Mouse (Mus musculus): ENCODE data around the gene Zfpm1.

The Zfpm1 gene

DNA sequence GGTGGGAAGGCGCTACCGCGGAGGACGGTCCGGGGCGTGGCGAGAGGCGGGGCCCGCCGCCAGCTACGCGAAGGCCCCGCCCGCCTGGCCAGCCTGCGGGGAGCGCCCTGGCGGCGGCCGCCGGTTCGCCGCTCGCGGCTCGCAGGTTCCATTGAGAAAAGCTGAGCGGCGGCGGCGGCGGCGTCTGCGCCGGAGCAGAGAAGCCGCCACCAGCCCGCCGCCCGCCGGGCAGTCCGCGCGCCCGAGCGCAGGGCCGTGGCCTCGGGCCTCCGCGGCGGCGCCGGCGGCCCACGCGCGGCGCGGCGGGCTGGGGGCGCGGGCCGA, at the start of gene Zfpm1:
Gene Zfpm1, plus strand, starts transcription at position 107 of the 324 bp plus-strand sequence.
- DNase-seq (ENCODE audit: extremely low read depth, insufficient read length, low spot score), result no peak

DNA sequence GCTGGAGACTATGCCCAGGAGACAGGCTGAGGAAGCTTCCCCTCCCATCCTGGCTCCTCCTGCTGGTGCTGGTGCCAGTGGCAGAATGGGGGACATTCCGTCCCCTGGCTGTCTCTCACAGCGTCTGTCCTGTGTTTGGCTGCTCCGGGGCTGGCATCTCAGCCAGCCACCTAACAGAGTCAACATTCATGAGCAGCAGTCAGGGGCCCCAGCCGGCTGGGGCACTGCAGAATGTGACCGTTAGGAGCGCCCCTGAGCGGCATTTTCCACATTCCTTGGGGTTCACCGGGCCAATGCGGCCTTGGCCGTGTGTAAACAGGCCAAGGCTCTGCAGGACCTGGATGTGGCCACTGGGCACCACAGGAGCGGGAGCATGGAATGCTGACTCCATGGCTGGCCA, 47.9 kb upstream of the Zfpm1 start:
- DNase-seq (ENCODE audit: extremely low read depth, insufficient read length, low spot score), result peak; percentile 91

- DNase-seq (ENCODE audit: extremely low read depth, insufficient read length, low spot score), result no peak
Observed at GRCm38 (mm10) chr8:122236521-122236920, 45.4 kb upstream of the Zfpm1 start.

GRCm38 (mm10) chr8:122238225-122238624, 43.7 kb upstream of the Zfpm1 start:
- DNase-seq (ENCODE audit: extremely low read depth, insufficient read length, low spot score), result no peak

GRCm38 (mm10) chr8:122238731-122239130, 43.2 kb upstream of the Zfpm1 start:
- DNase-seq (ENCODE audit: extremely low read depth, insufficient read length, low spot score), result no peak

DNA sequence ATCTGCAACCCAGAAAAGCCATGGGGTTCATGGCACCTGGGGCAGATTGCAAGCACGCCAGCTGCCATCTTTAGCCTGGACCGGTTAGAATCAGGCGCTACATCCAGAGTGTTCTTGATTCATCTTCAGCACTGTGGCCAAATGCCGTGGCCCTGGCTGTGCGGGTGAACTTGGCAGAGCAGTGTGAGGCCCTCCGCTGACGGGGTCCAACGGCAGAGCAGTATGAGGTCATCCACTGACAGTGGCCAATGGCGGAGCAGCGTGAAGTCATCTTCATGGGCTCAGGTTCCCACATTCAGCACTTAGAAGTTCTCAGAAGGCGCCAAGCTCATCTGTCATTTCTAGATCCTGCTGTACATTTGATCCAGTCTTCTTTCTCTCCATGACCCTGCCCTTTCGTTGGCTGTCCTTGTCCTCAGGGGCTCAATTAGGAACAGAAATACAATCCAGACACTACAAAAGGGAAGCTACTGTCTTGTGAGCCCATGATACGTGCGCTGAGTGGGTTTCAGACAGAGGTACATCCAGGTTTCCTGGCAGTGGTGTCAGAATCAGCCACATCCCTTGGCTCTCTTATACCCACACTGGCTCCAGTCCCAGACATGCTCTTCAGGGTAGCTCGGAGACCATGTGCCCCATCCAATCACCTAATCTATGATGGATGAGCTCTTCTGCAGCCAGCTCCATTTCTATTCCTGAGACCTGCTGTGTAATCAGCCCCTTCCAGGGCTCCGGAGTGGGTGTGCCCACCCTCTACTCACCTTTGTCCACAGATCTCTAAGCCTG, 41.5 kb upstream of the Zfpm1 start:
- no peak for DNase-seq (ENCODE audit: extremely low read depth, insufficient read length, low spot score)

GRCm38 (mm10) chr8:122243310-122243709, 38.6 kb upstream of the Zfpm1 start:
- no peak for DNase-seq (ENCODE audit: extremely low read depth, insufficient read length, low spot score)

- DNase-seq (ENCODE audit: extremely low read depth, insufficient read length, low spot score), result no peak
Observed at GRCm38 (mm10) chr8:122245161-122245560, 36.8 kb upstream of the Zfpm1 start.

- DNase-seq (ENCODE audit: extremely low read depth, insufficient read length, low spot score), result no peak
Observed at GRCm38 (mm10) chr8:122246257-122247211, 35.4 kb upstream of the Zfpm1 start.

- DNase-seq (ENCODE audit: extremely low read depth, insufficient read length, low spot score), result no peak
Observed at GRCm38 (mm10) chr8:122251739-122252138, 30.2 kb upstream of the Zfpm1 start.

DNA sequence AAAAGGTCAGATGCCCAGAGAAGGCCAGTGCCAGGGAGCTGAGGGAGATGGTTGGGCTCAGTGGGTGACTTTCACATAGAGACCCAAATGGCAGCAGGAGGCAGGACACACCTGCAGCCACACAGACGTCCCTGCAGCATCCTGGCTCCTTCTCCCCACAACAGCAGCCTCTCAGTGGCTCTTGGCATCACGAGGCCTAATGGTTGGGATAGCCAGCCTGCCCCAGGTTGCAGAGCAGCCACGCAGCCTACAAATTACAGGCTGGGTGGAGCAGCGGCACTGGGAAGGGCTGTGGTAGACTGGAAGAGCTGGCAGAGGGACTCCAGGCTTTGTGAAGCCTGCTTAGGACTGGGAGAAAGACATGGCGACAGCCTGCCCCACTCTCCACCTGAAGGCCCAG, 29.6 kb upstream of the Zfpm1 start:
- no peak for DNase-seq (ENCODE audit: extremely low read depth, insufficient read length, low spot score)

DNA sequence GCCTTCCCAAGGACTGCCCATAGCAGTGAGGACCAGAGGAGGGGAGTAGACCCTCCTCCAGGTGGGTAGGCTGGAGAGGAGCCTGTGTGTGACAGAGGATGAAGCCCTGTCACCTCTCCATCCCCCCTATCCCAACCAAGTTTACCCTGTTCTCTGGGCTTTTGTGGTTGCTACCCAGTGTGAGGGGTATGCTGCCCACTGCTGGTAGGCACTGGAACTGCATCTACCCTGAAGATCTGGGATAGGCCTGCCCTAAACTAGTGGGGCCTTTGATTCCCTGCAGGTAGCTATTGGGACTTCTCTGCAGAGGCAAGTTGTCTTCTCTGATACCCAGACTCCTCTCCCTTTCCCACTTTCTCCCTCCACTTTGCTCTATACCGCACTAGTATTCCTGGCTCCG, 22.6 kb upstream of the Zfpm1 start:
- no peak for DNase-seq (ENCODE audit: extremely low read depth, insufficient read length, low spot score)

GRCm38 (mm10) chr8:122260755-122261154, 21.2 kb upstream of the Zfpm1 start:
- DNase-seq (ENCODE audit: extremely low read depth, insufficient read length, low spot score), result no peak

DNA sequence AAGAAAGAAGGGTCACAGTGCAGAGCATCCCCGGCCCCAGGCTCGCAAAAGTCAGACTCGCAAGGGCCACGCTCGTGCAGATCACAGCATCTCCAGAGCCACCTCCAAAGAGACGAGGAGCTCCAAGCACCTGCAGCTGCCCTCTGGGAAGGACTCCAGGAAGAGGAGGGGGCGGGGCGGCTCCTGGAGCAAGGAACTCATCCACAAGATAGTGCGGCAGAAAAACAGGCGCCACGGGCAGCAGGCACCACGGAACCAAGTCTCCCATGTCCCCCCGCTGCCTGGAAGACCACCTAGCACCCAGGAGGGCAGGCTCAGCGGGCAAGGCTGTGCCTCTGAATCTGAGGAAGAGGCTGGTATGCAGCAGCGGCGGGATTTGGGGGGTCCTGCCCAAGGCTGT, 19.1 kb upstream of the Zfpm1 start:
- DNase-seq (ENCODE audit: extremely low read depth, insufficient read length, low spot score), result no peak

- DNase-seq (ENCODE audit: extremely low read depth, insufficient read length, low spot score), result no peak
Observed at GRCm38 (mm10) chr8:122264243-122264642, 17.7 kb upstream of the Zfpm1 start.

- DNase-seq (ENCODE audit: extremely low read depth, insufficient read length, low spot score), result no peak
Observed at GRCm38 (mm10) chr8:122265522-122265921, 16.4 kb upstream of the Zfpm1 start.

DNA sequence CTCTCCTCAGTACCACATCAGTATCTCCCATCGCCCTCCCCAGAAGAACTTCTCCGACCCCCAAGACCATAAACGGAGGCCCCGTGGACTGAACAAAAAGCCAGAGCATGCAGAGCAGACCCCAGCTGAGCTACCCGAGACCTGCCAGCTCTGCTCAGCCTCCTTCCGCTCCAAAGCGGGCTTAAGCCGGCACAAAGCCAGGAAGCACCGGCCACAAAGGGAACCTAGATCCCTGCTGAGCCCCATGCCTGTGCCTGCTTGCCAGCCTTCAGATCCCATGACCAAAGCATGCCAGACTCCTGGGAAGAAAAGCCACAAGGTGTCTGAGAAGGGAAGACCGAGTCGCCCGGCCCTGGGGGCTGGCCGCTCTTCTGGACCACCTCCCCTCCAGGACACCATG, 15.1 kb upstream of the Zfpm1 start:
- no peak for DNase-seq (ENCODE audit: extremely low read depth, insufficient read length, low spot score)

- no peak for DNase-seq (ENCODE audit: extremely low read depth, insufficient read length, low spot score)
Observed at GRCm38 (mm10) chr8:122268861-122269260, 13.1 kb upstream of the Zfpm1 start.

GRCm38 (mm10) chr8:122269404-122269803, 12.5 kb upstream of the Zfpm1 start:
- DNase-seq (ENCODE audit: extremely low read depth, insufficient read length, low spot score), result peak; percentile 58

GRCm38 (mm10) chr8:122270555-122270954, 11.4 kb upstream of the Zfpm1 start:
- no peak for DNase-seq (ENCODE audit: extremely low read depth, insufficient read length, low spot score)

GRCm38 (mm10) chr8:122273152-122273551, 8.8 kb upstream of the Zfpm1 start:
- DNase-seq (ENCODE audit: extremely low read depth, insufficient read length, low spot score), result peak; percentile 52

GRCm38 (mm10) chr8:122273826-122274225, 8.1 kb upstream of the Zfpm1 start:
- DNase-seq (ENCODE audit: extremely low read depth, insufficient read length, low spot score), result no peak

Data from 3134 (cell line).